In the genomic region with DNA sequence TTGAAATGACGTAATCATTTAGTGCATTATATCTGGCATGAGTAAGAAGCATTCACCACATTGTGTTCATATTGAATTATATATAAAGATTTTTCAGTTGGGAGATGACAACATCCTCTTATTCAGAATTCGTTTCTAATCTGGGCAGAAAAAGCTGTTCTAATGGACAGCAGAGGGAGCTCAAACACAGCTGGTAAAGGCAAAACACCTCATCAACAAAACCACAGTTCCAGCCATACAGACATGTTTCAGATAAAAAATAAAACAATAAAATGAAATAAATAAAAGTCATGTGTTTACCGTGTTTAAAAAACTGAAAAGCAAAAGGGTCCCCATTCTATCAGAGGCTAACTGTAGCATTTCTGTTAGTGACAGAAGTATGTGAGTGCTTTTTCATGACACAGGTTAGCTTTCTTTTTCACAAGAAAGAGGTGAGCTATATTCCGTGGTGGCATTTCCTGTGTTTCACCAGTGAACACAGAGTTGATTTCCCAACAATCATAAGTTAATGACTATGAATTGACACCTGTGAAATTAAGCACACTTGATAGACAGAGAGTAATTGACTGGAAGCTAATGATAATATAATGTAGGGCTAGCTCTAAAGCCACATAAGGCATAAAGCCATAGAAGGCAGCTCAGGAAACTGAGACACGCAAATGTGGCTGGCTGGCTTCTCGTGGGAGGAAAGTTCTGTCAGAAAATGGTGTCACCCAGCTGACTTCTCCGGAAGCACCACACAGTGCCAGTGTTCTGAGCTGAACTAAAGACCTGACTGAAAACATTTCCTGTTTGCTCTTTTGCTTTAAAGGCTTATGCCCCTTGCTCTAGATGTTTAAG, we compare ENCODE assay signal across 8 mouse cellular contexts.
DNase-seq lines count a peak whose midpoint lies in the region; ATAC-seq and TF ChIP-seq lines count a peak whose summit lies in the region.

No protein-coding gene starts in this region.

- no peaks in the 10 kb centered on the region for H3K36me3 ChIP-seq in hindbrain, postnatal 0 days (ENCODE audit: insufficient read depth, low read length)
- no peaks in the 10 kb centered on the region for H3K36me3 ChIP-seq in heart, embryonic 10.5 days

- 46% methylated on average over 7 of the region's 7 CpGs for WGBS in hindbrain, postnatal 0 days
- 53% methylated on average over 7 of the region's 7 CpGs for WGBS in heart, embryonic 10.5 days

- H3K4me1 ChIP-seq in hindbrain, postnatal 0 days (ENCODE audit: insufficient read depth, low read length) = no peaks in the 10 kb centered on the region
- H3K4me1 ChIP-seq in heart, embryonic 10.5 days = no peaks in the 10 kb centered on the region

- H3K27me3 ChIP-seq in hindbrain, postnatal 0 days (ENCODE audit: insufficient read depth, low read length) = no peaks in the 10 kb centered on the region
- H3K27me3 ChIP-seq in heart, embryonic 10.5 days (ENCODE audit: insufficient read depth, poor library complexity, severe bottlenecking) = no peaks in the 10 kb centered on the region

- no peak overlapping the region for H3K27ac ChIP-seq in hindbrain, postnatal 0 days
- no peak overlapping the region for H3K27ac ChIP-seq in heart, embryonic 10.5 days

- no peak overlapping the region for H3K4me3 ChIP-seq in hindbrain, postnatal 0 days (ENCODE audit: low read length)
- no peak overlapping the region for H3K4me3 ChIP-seq in heart, embryonic 10.5 days

- ATAC-seq in hindbrain, postnatal 0 days = peak; percentile 74; the same call in 1 of the 2 replicates

- no peaks in the 10 kb centered on the region for H3K9me3 ChIP-seq in hindbrain, postnatal 0 days (ENCODE audit: low read length)
- H3K9me3 ChIP-seq in heart, embryonic 10.5 days = no peaks in the 10 kb centered on the region

- peak; percentile 10 to 71 for DNase-seq in frontal cortex, adult 2 months (ENCODE audit: extremely low spot score in 1 of 2, low spot score in 1 of 2)
- no peak for DNase-seq in frontal cortex, postnatal 14 days (ENCODE audit: low spot score in 2 of 2)
- peak; percentile 68 for DNase-seq in 416B (ENCODE audit: low read depth)
- peak; percentile 76 for DNase-seq in adipocyte (ENCODE audit: low spot score)
- DNase-seq in hindbrain, postnatal 0 days (ENCODE audit: low spot score) = peak; percentile 82
- DNase-seq in retina, adult 2 months (ENCODE audit: low read depth, low spot score) = peak; percentile 25
- DNase-seq in heart, embryonic 10.5 days (ENCODE audit: low spot score) = no peak
- no peak for DNase-seq in gastrocnemius, postnatal 4 days (ENCODE audit: low spot score in 2 of 2)

- H3K4me2 ChIP-seq in hindbrain, postnatal 0 days (ENCODE audit: low read depth, low read length) = no peak overlapping the region

- peak; percentile 78 for TF ChIP-seq CTCF in hindbrain, postnatal 0 days (IDR thresholded peaks at IDR 0.05; ENCODE audit: low read depth)

- H3K9ac ChIP-seq in hindbrain, postnatal 0 days (replicated peaks; ENCODE audit: low read length) = no peak overlapping the region

Comparison
In these comparisons a context has a peak if more than half of its experiments do, and no peak if none do; other contexts are left out.
1. DNase-seq: peak in frontal cortex, adult 2 months (2 of 2), 416B (single experiment), adipocyte (single experiment), hindbrain, postnatal 0 days (single experiment) and retina, adult 2 months (single experiment); none in frontal cortex, postnatal 14 days (0 of 2), heart, embryonic 10.5 days (single experiment) and gastrocnemius, postnatal 4 days (0 of 2).